Mouse (Mus musculus): ENCODE data around the gene Flt3l. TPM values are rescaled to one million over a fixed set of nuclear protein-coding genes. Genes with fewer than 3 reads are reported as not detected.
"Not testable (repeated sequence)": the region's sequence is repeated elsewhere in the genome, so short reads cannot be mapped to it uniquely, and the experiment has no call there.

Flt3l gene
- total RNA-seq, 1 experiment from 2014 or later, result 32.1 TPM

DNA sequence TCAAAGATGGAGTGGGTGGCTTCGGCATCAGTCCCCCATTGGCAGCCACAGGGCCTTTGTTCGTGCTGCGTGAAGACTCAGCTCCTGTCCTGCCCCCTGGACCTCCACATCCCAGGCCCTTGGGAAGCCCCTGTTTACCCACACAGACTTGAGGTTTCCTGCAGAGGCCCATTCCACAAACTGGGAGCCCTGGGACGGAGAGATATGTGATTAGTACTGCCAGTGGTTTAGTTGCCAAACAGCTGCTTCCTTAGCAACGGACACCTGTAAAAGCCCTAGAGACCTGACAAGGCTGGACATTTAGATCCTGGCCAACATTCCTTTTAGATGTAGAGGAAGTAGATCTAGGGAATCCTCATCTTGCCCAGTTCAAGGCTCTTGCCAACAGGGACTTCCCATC, 5.7 kb upstream of the Flt3l start:
- no peak for DNase-seq

DNA sequence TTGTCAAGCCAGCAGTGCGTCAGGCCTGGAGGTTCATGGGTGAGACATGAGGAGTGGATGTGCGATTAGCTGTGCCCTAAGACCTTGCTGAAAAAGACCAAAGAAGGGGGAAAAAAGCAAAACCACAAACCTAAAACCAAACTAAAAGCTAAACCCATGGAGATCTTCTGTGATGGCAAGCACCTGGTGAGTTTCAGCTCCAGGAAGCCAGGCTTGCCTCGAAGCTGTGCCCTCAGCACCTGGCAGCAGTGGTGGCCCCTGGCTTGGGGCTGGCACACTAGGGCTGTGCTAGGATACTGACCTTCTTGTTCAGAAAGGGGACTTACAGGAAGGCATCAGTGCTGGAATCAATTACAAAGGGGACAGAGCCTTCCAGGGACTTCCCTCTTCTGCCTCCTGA, 5.1 kb upstream of the Flt3l start:
- no peak for DNase-seq

DNA sequence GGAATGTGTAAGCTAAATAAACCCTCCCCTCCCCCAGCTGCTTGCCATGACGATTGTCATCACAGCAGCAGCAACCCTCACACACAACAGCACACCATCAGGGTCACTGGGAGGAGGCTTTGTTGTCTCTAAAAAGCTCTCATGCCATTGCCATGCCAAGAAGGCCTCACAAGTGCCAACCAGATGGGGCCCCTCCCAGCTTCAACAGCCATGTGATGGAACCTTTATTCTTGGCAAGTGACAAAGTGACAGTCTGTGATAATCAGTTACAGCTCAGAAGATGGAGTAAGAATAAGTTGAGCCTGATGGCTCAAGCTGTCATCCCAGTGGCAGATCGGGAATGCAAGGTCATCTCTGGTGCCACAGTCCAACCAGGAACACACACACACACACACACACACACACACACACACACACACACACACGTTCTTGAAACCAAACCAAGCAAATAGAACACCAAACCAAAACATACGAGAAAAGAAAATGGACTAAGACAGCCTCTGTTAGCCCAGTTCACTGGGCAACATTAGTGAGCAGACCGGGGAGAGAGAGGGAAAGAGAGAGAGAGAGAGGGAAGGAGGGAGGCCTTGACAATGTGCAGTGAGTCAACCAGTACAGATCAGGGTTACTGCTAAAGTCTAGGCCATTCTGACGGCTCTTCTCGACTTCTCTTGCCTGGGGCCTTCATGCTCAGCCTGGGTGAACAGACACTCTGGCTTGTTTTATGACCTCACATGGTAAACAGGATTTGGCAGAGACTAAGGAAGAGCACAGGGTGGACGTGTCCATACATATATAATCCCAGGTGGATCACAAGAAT, 3.9 kb upstream of the Flt3l start:
- DNase-seq, result peak; percentile 47

DNA sequence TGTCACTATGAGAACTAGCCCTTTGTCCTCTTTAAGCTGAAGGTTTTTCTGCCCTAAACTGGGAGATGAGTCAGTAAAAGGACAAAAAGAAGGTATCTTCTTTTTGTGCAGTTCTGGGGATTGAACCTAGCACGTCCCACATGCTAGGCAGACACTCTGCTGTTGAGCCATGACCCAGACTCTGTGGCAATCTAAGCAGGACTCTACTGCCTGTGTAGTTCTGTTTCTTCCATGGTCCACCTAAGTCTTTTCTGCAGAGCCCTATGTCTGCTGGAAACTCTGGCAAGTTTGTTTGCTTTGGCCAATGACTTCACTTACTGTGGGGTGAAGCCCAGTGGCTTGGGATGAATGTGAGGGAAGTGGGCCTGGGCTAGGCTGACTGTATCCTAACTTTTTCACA, 2.2 kb upstream of the Flt3l start:
- DNase-seq, result no peak

DNA sequence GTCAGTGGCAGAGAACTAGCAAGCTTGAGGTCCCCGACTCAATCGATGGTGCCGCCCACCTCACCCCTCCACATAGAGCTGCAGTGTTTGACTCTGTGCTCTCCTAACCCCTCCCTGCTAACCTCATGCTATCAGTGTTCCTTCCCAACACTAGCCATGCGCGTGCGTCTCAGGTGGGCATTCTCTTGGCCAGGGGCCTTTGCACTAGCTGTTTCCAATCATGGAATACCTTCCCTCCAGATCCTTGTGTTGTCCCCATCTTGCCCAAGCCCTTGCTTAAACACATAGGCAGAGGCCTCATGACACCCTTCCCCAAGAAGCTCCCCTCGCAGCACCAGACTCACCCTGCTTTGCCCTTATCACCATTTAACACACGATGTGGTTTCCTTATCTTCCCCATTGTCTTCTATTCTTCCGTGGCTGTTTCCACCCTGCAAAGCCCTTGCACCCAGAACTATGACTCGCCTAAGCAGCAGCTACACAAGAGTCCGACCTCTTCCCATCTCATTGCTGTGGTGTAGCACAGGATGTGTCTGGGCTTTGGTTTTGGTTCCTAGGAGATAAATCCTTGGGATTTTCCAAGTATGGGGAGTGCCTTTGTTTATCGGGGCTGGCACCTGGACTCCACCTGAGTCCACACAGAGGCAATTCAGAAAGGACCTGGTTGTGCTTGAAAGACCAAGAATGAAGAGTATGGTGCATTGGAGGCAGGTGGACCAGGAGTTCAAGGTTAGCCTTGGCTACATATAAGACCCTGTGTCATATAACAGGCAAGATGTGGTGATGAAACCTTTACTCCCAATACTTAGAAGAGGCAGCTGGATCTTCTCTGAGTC, 1.2 kb upstream of the Flt3l start:
- no peak for DNase-seq

DNA sequence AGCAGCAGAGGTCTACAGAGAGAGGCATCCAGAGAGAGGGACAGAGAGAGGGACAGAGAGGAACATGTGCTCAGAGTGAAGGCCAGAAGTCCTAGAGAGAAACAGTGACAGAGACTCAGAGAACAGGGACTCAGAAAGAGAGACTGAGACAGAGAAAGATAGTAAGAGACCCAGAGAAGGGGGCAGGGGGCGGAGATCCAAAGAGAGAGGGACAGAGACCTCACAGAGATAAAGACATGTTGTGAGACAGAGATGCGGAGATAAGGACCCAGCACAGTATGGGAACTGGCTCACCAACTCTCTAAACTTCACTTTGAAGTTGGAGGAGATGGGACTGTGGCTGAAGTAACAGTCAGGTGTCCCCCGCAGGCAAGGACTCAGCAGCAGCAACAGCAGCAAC, 862 bp downstream of the Flt3l start:
- DNase-seq, result no peak

DNA sequence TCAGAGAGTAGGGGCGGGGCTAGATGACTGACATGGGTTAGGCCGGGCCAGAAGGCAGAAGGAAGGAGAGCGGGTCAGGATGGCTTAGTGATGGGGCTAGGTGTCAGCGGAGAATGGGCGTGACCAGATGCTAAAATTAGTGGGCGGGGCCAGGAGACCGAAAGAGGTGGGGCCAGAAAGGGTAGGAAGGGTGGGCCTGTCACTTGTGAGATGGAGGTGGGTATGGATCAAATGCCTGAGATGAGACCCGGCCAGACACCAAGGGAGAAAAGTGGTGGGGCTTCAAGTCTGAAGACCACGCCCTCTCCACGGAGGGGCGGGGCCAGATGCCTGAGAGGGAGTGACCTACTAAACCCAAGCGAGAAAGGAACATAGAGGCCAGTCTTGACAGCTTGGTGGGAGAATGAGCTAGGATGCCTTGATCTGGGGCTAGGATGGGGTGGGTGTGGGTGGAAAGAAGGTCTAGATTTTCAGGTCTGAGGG, 1.6 kb downstream of the Flt3l start:
- no peak for DNase-seq

DNA sequence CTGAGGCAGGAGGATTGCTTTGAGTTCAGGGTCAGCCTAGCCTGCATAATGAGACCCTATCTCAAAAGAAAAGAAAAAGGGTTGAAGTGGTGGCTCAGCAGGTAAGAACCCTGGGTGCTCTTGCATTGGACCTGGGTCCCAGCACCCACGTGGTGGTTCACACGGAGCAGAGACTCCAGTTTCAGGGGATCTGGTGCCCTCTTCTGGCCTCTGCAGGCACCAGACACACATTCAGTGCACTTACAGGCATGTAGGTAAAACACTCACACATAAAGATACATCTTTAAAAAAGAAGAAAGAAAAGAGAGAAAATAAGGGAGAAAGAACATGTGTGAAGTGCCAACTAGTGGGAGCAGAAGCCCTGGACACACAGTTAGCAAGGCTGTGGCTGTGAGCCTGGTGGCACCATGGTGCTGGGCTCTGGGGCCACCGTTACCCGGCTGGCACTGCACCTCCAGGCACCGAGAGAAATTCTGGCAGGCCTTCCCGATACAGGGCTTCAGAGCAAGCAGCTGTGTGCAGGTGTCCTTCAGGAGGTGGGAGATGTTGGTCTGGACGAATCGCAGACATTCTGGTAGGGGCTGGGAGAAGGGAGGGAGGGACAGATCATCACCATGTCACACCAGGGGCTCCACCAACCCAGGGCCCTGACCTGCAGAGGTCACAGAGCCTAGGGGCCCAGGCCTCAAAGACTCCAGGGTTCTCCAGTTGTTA, 2.6 kb downstream of the Flt3l start:
- no peak for DNase-seq

DNA sequence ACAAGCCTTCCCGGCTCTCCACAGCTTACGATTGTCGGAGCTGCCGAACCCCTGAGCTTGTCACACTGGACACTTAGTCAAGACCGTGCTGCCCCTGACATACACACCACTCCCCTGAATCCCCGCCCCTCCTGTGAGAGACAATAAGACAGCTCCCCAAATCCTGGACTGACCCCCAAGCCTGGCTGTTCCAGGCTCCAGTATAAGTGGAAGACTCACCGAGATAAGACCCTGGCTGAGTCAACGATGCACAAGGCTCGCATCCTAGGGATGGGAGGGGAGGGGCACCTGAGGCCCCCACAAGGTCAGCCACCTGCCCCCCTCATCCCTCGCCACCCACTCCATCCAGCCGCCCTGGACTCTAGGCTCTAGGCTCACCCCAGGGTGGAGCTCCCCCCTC, 4.4 kb downstream of the Flt3l start:
- DNase-seq, result no peak

DNA sequence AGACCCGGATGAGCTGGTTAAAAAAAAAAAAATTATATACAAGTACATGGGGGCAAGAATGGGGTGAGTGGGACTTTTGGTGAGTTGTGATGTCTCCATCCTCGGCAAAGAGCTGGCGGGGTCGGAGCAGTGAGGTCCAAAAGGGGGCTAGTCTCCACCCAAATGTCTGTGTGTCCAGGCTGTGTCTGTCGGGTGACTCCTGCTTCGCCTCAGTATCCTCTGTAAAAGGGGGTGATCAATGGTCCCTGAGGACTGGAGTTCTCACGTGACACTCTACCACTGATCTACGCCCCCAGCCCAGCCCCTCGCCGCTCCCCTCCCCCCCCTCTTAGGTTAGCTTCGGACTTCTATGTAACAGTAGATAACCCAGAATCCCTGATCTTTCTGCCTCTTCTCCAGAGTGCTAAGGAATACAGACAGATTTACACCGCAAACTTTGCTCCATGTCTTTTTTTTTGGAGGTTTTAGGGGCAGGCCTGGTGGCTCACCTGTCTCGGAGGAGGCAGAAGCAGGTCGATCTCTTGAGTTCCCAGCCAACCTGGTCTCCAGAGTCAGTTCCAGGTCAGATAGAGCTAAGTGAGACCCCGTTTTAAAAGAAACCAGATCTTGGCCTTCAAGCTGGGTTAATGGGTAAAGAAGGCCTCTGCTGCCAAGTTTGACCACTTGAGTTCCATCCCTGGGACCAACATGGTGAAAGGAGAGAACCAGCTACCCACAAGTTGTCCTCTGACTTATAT, 6.3 kb downstream of the Flt3l start:
- DNase-seq, result no peak

DNA sequence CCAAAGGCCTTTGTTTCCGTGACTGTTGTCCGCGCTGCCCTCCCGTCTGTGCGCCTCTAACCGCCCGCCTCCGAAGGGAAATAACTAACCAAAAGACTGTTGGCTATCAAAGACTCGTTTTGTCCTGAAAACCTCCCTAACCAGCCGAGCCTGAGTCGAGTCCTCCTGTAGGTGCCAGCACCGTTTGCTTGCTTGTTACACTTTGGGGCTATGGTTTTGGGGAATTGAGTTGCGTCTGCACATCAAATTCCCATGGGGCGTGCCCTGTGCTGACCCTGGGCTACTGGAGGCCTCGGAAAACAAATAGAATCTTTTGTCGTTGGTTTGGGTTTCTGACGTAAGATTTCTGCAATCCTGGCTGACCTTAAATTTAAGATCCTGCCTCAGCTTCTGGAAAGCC, 6.9 kb downstream of the Flt3l start:
- DNase-seq, result no peak

DNA sequence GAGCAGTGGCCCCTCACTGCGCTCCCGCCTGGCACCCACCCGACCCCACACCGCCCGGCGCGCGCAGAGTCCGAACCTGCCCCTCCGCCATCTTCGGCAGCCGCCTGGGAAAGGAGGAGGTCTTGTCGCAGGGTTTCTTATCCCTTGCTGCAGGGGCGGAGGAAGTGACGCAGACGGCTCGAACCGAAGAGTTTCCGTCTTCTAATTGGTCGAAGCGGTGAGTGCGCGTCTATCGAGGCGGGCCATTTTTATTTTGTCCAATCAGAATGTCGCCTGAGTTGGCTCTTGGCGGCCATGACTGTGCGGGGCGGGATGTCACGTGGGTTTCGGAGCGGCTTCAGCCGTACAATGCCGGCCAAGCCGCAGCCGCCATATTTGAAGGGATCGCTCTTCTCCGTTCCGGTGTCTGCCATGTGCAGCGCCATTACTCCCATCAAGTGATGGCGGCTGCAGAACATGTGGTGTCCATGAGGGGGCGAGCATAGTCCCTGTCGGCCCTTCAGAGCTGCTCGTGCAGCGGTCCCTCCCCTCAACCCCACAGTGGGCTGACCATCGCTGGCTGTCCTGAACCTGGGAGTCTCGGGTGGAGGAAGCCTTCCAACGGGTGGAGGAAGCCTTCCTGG, 7.5 kb downstream of the Flt3l start, which contains the start of gene Rpl13a:
Gene Rpl13a (minus strand): TSS at position 138 of the 623 bp plus-strand sequence.
- peak; percentile 94 for DNase-seq

DNA sequence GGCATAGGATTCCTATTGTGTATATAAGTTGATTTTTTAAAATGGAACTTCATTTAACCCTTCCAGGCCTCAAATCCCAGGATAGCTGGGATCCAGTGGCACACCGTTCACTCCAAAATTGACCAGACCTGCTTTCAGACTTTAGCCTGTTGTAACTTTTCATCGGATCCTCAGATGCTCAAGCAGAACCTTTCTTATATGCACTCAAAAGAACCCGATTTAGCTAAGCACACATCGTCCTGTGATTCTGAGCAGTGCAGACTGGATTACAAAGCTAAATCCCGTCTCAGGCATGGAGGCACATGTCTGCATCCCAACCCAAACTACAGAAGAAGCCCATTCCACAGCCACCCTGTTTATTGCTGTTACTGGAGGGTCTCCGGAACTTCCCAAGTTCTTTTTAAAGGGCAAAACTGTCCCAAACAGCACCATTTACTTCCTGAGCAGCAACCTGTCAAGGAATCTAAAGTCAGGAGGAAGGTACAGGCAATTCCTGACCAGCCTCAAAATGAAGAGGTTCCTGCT, 8.5 kb downstream of the Flt3l start:
- DNase-seq, result no peak

DNA sequence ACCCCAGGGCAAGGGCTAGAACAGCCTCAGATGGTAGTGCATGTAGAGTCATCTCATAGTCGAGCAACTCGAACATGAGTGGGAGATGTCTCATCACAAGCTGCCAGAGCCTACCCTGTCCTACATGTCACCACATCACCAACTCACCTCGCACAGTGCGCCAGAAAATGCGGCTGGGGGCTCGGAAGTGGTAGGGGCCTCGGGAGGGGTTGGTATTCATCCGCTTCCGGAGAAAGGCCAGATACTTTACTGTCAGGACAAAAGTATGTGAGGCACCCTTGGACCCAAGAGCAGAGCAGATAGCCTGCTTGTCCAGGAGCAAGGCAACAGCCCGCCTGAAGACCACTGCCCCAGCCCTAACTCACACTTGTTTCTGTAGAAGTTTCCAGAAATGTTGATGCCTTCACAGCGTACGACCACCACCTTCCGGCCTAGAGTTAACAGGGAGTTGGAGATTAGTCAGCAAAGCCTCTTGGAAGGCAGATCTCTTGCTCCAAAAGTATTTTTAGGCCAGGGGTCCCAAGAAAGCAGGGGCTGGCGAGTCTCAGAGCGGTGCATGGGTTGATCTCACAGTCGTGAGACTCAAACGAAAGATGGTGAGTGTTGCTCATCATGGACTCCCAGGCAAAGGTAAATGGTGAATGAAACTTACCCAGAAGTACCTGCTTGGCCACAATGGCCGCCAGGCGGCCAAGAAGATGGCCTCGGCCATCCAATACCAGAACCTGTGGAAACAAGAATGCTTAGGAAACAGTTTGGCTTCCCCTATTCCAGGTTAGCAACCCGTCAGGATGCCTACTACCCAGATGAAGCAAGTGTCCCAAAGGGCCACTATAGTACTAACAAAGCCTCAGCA, 9.2 kb downstream of the Flt3l start:
- DNase-seq, result no peak

DNA sequence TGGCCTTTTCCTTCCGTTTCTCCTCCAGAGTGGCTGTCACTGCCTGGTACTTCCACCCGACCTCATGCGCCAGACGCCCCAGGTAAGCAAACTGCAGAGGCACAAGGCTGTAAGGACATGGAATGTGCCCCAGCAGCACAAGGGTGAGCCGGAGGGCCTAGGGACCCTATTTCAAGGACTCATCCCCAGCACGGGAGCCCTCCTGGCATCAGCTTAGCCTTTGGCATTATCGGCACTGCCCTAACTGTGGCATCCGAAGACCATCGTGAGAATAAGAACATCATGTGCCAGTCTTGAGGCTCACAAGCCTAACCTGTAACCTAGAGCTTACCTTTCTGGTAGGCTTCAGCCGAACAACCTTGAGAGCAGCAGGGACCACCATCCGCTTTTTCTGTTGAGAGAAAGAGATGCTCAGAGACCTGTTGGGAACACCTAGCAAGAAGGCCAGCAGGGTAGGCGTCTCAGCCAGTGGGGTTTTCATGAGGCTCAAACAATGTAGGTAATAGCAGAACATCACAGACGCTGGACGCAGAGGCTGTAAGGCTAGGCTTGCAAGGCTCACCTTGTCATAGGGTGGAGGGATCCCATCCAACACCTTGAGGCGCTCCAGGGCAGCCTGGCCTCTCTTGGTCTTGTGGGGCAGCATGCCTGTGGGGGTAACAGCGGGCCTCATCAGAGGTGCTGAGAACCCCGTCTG, 9.9 kb downstream of the Flt3l start:
- DNase-seq, result no peak

DNA sequence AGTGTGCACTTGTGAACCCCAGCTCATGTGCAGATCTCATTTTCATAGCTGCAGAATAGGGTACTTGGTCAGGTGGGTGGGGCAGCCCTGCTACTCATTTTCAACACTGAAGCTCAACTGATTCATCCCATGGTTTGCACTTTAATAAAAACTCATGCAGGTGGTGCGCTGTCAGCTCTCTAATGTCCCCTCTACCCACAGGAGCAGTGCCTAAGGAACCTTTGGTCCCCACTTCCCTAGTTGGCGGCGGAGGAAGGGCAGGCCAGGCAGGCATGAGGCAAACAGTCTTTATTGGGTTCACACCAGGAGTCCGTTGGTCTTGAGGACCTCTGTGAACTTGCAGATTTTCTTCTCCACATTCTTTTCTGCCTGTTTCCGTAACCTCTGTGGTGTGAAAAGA, 10.6 kb downstream of the Flt3l start:
- not testable (repeated sequence) for DNase-seq

DNA sequence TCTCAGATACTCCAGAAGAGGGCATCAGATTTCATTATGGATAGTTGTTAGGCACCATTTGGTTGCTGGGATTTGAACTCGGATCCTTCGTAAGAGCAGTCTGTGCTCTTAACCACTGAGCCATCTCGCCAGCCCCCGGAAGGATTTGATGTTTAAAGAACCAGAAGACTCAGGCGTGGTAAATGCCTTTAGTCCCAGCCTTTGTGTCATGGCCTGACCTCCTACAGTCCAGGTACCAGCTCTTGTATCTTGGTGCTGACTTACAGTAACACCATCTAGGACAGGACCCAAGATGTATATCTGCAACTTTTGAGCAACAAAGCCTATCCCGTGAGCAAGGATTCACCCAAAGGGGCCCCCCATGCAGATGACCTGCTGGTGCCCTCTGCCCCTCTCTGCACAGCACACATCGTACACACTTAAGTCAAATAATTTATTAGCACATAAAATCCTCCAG, 11.1 kb downstream of the Flt3l start:
- DNase-seq, result no peak

DNA sequence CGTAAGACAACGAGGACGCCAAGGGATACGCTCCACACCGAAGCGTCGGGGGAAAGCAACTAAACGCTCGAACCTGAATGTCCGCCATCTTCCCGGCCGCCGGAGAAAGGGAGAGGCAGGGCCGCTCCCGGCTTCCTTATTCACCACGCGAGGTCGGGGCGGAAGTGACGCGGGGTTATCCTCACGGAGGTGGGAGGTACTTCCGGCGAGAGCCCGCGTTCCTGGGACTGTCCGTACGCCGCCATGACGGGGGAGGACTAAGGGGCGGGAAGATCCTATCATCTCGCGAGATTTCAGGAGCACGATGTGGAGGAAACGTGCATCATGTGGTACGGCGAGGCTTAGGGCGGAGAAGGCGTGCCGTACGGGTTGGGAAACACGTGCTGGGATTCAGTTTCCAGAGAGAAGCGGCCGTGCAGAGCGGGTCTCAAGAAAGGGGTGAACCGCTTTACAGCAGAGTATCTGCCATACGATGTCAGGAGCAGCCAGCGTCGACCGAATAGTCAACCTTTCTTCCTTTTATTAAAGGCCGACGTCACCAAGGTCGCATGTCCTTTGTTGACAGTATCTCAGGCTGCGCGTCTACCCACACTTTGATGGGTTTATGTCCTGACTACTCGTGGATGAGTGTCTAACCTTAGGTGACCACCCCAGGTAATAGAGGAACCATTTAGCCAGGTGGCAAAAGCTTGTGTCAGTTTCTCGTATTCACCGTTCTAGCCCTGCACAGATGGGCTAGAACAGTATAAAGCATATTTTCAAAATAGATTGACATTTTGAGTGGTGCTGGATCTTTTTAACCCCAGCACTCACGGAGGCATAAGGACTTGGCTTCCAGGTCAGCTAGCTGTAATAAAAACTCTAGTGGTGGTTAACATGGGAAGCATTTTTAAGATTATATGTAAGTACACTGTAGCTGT, 11.7 kb downstream of the Flt3l start, which contains the start of gene Rps11:
Gene Rps11 (minus strand): TSS at position 216 of the 920 bp plus-strand sequence.
- peak; percentile 98 for DNase-seq

Data from adrenal gland, postnatal 25 days (tissue).